Mouse (Mus musculus) left cerebral cortex, adult 2 months (tissue): ENCODE results near the gene Taf1c. TPM values are rescaled to one million over a fixed set of nuclear protein-coding genes. Genes with fewer than 3 reads are reported as not detected.

ENCODE experiments used
- DNase-seq, 2 experiments: peaks; one replicate each; pipeline ENCODE4 v3.0.0; 2021 to 2022; ENCODE audit warnings: low spot score in 2 of 2, mixed read lengths in 1 of 2; ENCODE audit errors: extremely low spot score in 1 of 2
- H3K27ac ChIP-seq: fragments of 200-600 bp; 2 replicates; pipeline ENCODE4 v1.8.1; 2022
- H3K4me3 ChIP-seq: fragments of 200-600 bp; 2 replicates; pipeline ENCODE4 v1.8.1; 2022
- CTCF ChIP-seq: fragments of 200-600 bp; IDR thresholded peaks from 2 replicates; pipeline ENCODE4 v1.8.1; 2022; ENCODE audit warnings: antibody characterized with exemption, mild to moderate bottlenecking, moderate library complexity
- intact Hi-C: fragments of 180-260 bp; cut with DNase I; formaldehyde crosslinking; loops from one replicate; pipeline ENCODE4 v1.15.1; 2025
- total RNA-seq, 2 experiments: library from RNA; stranded (reverse); gene quantifications; 2 replicates each; pipeline ENCODE4 v1.2.3; 2021

Taf1c gene
- total RNA-seq, 2 experiments from 2014 or later = 10.7 to 12.1 TPM

- no peak for TF ChIP-seq CTCF
- DNase-seq = no peak
- intact Hi-C loops = no loop called here
- Histone ChIP-seq H3K4me3 (no peak overlapping the region), H3K27ac (no peak overlapping the region)
These were observed 36.8 kb downstream of the Taf1c start for GRCm38 (mm10) chr8:119568251-119568650.

GRCm38 (mm10) chr8:119566367-119566766 lies 38.7 kb downstream of the Taf1c start:
- no peak overlapping the region for H3K27ac ChIP-seq

GRCm38 (mm10) chr8:119563849-119564251 lies 41.2 kb downstream of the Taf1c start:
- no peak overlapping the region for H3K4me3 ChIP-seq
- no peak overlapping the region for H3K27ac ChIP-seq
- DNase-seq = no peak
- intact Hi-C loops = no loop called here
- TF ChIP-seq CTCF = no peak

More at GRCm38 (mm10) chr8:119566367-119566766, 38.7 kb downstream of the Taf1c start:
- intact Hi-C loops = no loop called here
- no peak overlapping the region for H3K4me3 ChIP-seq
- no peak for TF ChIP-seq CTCF
- no peak for DNase-seq

- peak overlapping the region; percentile 86 for H3K4me3 ChIP-seq
These were observed 45.7 kb downstream of the Taf1c start for GRCm38 (mm10) chr8:119559402-119559720.

GRCm38 (mm10) chr8:119558603-119559401 lies 46.2 kb downstream of the Taf1c start, which contains the start of gene Mbtps1:
TSS of gene Mbtps1 (minus strand) at chr8:119558735.
- Histone ChIP-seq H3K27ac (peak within 1 kb of the TSS; percentile 96), H3K4me3 (peak within 1 kb of the TSS; percentile 86)
- intact Hi-C loops = loop anchor here (1.0 kb wide), 2 partner anchors 15 to 46 kb away; partner anchors contain the start of gene Taf1c
- no peak; the same call in 1 of the 2 replicates for TF ChIP-seq CTCF
- peak; percentile 97 to 98 for DNase-seq

More at GRCm38 (mm10) chr8:119559402-119559720, 45.7 kb downstream of the Taf1c start:
- intact Hi-C loops = loop anchor here (1.0 kb wide), 1 partner anchor 15 kb away; no protein-coding TSS in a partner anchor
- H3K27ac ChIP-seq = peak overlapping the region; percentile 83
- TF ChIP-seq CTCF = no peak
- no peak for DNase-seq

- no peak for DNase-seq
- H3K4me3 ChIP-seq = peak overlapping the region; percentile 86
- H3K27ac ChIP-seq = peak overlapping the region; percentile 96
- intact Hi-C loops = loop anchor here (1.0 kb wide), 1 partner anchor 47 kb away; the partner anchor contains the start of gene Taf1c
- no peak for TF ChIP-seq CTCF
These were observed 47.0 kb downstream of the Taf1c start for GRCm38 (mm10) chr8:119557821-119558602.

GRCm38 (mm10) chr8:119557132-119557531 lies 47.9 kb downstream of the Taf1c start:
- intact Hi-C loops = no loop called here
- no peak for TF ChIP-seq CTCF
- Histone ChIP-seq H3K4me3 (peak overlapping the region; percentile 86), H3K27ac (no peak overlapping the region)
- DNase-seq = no peak

GRCm38 (mm10) chr8:119555861-119556260 lies 49.2 kb downstream of the Taf1c start:
- DNase-seq = no peak
- intact Hi-C loops = no loop called here
- Histone ChIP-seq H3K27ac (no peak overlapping the region), H3K4me3 (no peak overlapping the region)
- TF ChIP-seq CTCF = no peak

- Histone ChIP-seq H3K27ac (no peak overlapping the region), H3K4me3 (no peak overlapping the region)
- TF ChIP-seq CTCF = no peak
- DNase-seq = no peak
- intact Hi-C loops = no loop called here
These were observed 52.1 kb downstream of the Taf1c start for GRCm38 (mm10) chr8:119552967-119553366.

- intact Hi-C loops = no loop called here
- TF ChIP-seq CTCF = no peak
- no peak for DNase-seq
- H3K27ac ChIP-seq = no peak overlapping the region
- H3K4me3 ChIP-seq = no peak overlapping the region
These were observed 56.4 kb downstream of the Taf1c start for GRCm38 (mm10) chr8:119548560-119549113.

Other genes with a start within 250 kb of the Taf1c start
- gene Mlycd, start 210.3 kb downstream of the Taf1c start, total RNA-seq = 10 to 100 TPM; 26.1 to 28.7 TPM
- gene Osgin1, start 171.1 kb downstream of the Taf1c start, total RNA-seq = under 1 TPM in 1 of 2 experiments, not detected in 1; 0.40 TPM
- gene Necab2, start 158.5 kb downstream of the Taf1c start, total RNA-seq = 10 to 100 TPM; 63.3 to 80.9 TPM
- under 1 TPM; 0.30 to 0.48 TPM for gene Slc38a8, start 103.5 kb downstream of the Taf1c start, total RNA-seq
- 10 to 100 TPM; 61.0 to 64.3 TPM for gene Mbtps1, start 46.5 kb downstream of the Taf1c start, total RNA-seq
- gene Hsdl1, start 30.0 kb downstream of the Taf1c start, total RNA-seq = 10 to 100 TPM; 42.3 to 43.1 TPM
- under 1 TPM; 0.27 to 0.35 TPM for gene Dnaaf1, start 30.0 kb downstream of the Taf1c start, total RNA-seq
- gene Adad2, start 7.5 kb upstream of the Taf1c start, total RNA-seq = under 1 TPM; 0.18 to 0.54 TPM
- gene Kcng4, start 30.5 kb upstream of the Taf1c start, total RNA-seq = 1 to 10 TPM; 3.4 TPM
- 10 to 100 TPM in 1 of 2 experiments, 1 to 10 TPM in 1; 9.7 to 10.6 TPM for gene Wfdc1, start 61.1 kb upstream of the Taf1c start, total RNA-seq
- gene Atp2c2, start 94.8 kb upstream of the Taf1c start, total RNA-seq = 1 to 10 TPM; 1.8 to 2.3 TPM
- 10 to 100 TPM; 13.6 to 13.7 TPM for gene Tldc1, start 173.2 kb upstream of the Taf1c start, total RNA-seq
- gene Cotl1, start 235.3 kb upstream of the Taf1c start, total RNA-seq = 10 to 100 TPM; 60.1 to 61.4 TPM